Mouse (Mus musculus) stomach, embryonic 16.5 days (tissue): ENCODE measurements around the gene 1600002K03Rik. TPM values are rescaled to one million over a fixed set of nuclear protein-coding genes. Genes with fewer than 3 reads are reported as not detected.

Experiments used
- ATAC-seq: fragments of 200-750 bp; cut with Nextera tagmentation; 2 replicates; pipeline ENCODE4 v1.8.0; 2017; ENCODE audit warnings: moderate number of reproducible peaks, moderate TSS enrichment; ENCODE audit not compliant: insufficient read depth, low FRiP score
- H3K27ac ChIP-seq: fragments of 300-500 bp; sonication (generic); 2 replicates; pipeline ENCODE4 v1.5.1; 2014; ENCODE audit warnings: low read length
- H3K27me3 ChIP-seq: fragments of 300-500 bp; sonication (generic); 2 replicates; pipeline ENCODE4 v1.6.1; 2014; ENCODE audit warnings: low read length, control low read depth, mixed read lengths; ENCODE audit not compliant: control insufficient read depth, insufficient read depth
- H3K36me3 ChIP-seq: fragments of 300-500 bp; sonication (generic); 2 replicates; pipeline ENCODE4 v1.6.1; 2014; ENCODE audit warnings: low read length; ENCODE audit not compliant: control insufficient read depth, insufficient read depth
- H3K4me1 ChIP-seq: fragments of 300-500 bp; sonication (generic); 2 replicates; pipeline ENCODE4 v1.6.1; 2014; ENCODE audit warnings: low read length, control low read depth, mixed read lengths; ENCODE audit not compliant: control insufficient read depth, insufficient read depth
- H3K4me2 ChIP-seq: fragments of 300-500 bp; sonication (generic); 2 replicates; pipeline ENCODE4 v1.6.1; 2014; ENCODE audit warnings: low read depth, low read length, mixed read lengths
- H3K4me3 ChIP-seq: fragments of 300-500 bp; sonication (generic); replicated peaks from 2 replicates; pipeline ENCODE4 v1.5.1; 2014; ENCODE audit warnings: mild to moderate bottlenecking, low read length
- H3K9ac ChIP-seq: fragments of 300-500 bp; sonication (generic); 2 replicates; pipeline ENCODE4 v1.6.1; 2014; ENCODE audit warnings: low read length
- H3K9me3 ChIP-seq: fragments of 300-500 bp; sonication (generic); replicated peaks from 2 replicates; pipeline ENCODE4 v1.6.1; 2016; ENCODE audit warnings: low read length, control low read depth; ENCODE audit not compliant: control insufficient read depth
- WGBS: fragments of 180-500 bp; shearing (Covaris S2); extraction: QIAGEN DNeasy Blood & Tissue Kit; methylation state at CpG from one replicate; pipeline ENCODE4 v1.1.7; 2014; 5-methylcytosine and 5-hydroxymethylcytosine counted together
- polyA plus RNA-seq: library from polyadenylated mRNA; unstranded; fragments of >200 nt; fragmentation: Nextera tagmentation; extraction: Ambion mirVana; gene quantifications from 2 replicates; pipeline ENCODE4 v1.2.1, GENCODE M21; 2015

1600002K03Rik gene
- polyA plus RNA-seq, 1 experiment from 2014 or later, result 16.6 TPM

GRCm38 (mm10) chr10:80139975-80140665 is 32.6 kb upstream of the 1600002K03Rik start:
- Histone ChIP-seq H3K4me1 (peaks cover 43% of the 10 kb centered on the region), H3K36me3 (peaks cover 8% of the 10 kb centered on the region; the same call in 1 of the 2 replicates), H3K27ac (no peak overlapping the region), H3K9me3 (no peaks in the 10 kb centered on the region), H3K9ac (no peak overlapping the region), H3K4me2 (no peak overlapping the region), H3K27me3 (peaks cover 3% of the 10 kb centered on the region; the same call in 1 of the 2 replicates), H3K4me3 (no peak overlapping the region)
- WGBS, result 72% methylated on average over 11 of the region's 11 CpGs
- no peak for ATAC-seq

GRCm38 (mm10) chr10:80140666-80141035 is 32.1 kb upstream of the 1600002K03Rik start, which contains the start of gene Cbarp:
Cbarp (minus strand) TSS chr10:80140835.
- H3K4me3 ChIP-seq, result peak within 1 kb of the TSS; percentile 85
- peaks cover 49% of the 10 kb centered on the region for H3K4me1 ChIP-seq
- H3K9ac ChIP-seq, result peak within 1 kb of the TSS; percentile 71
- WGBS, result 70% methylated on average over 10 of the region's 10 CpGs
- peak within 1 kb of the TSS; percentile 94 for H3K27ac ChIP-seq
- H3K9me3 ChIP-seq, result no peaks in the 10 kb centered on the region
- ATAC-seq, result no peak
- H3K4me2 ChIP-seq, result peak within 1 kb of the TSS; percentile 98
- peaks cover 11% of the 10 kb centered on the region; the same call in 1 of the 2 replicates for H3K36me3 ChIP-seq
- H3K27me3 ChIP-seq, result peaks cover 3% of the 10 kb centered on the region; the same call in 1 of the 2 replicates

- Histone ChIP-seq H3K4me2 (peak overlapping the region; percentile 98), H3K27me3 (peaks cover 3% of the 10 kb centered on the region; the same call in 1 of the 2 replicates), H3K36me3 (peaks cover 13% of the 10 kb centered on the region; the same call in 1 of the 2 replicates), H3K9me3 (no peaks in the 10 kb centered on the region), H3K4me3 (peak overlapping the region; percentile 85), H3K9ac (peak overlapping the region; percentile 71), H3K4me1 (peaks cover 55% of the 10 kb centered on the region), H3K27ac (peak overlapping the region; percentile 94)
- ATAC-seq, result peak; percentile 75
- 0% methylated on average over 29 of the region's 29 CpGs for WGBS
These were observed 31.5 kb upstream of the 1600002K03Rik start for GRCm38 (mm10) chr10:80141243-80141642.

- WGBS, result under 1% methylated on average over 43 of the region's 43 CpGs
- ATAC-seq, result peak; percentile 88
- peaks cover 13% of the 10 kb centered on the region; the same call in 1 of the 2 replicates for H3K36me3 ChIP-seq
These were observed 30.8 kb upstream of the 1600002K03Rik start for GRCm38 (mm10) chr10:80141786-80142529.

GRCm38 (mm10) chr10:80142530-80142925 is 30.2 kb upstream of the 1600002K03Rik start:
- Histone ChIP-seq H3K4me3 (peak overlapping the region; percentile 85), H3K4me2 (peak overlapping the region; percentile 98), H3K4me1 (peaks cover 58% of the 10 kb centered on the region), H3K36me3 (peaks cover 13% of the 10 kb centered on the region; the same call in 1 of the 2 replicates), H3K27ac (peak overlapping the region; percentile 94), H3K27me3 (no peaks in the 10 kb centered on the region; the same call in 1 of the 2 replicates), H3K9ac (peak overlapping the region; percentile 97), H3K9me3 (no peaks in the 10 kb centered on the region)
- under 1% methylated on average over 15 of the region's 15 CpGs for WGBS
- no peak for ATAC-seq

More at GRCm38 (mm10) chr10:80141786-80142529, 30.8 kb upstream of the 1600002K03Rik start:
- Histone ChIP-seq H3K27ac (peak overlapping the region; percentile 94), H3K9me3 (no peaks in the 10 kb centered on the region), H3K4me2 (peak overlapping the region; percentile 98), H3K4me3 (peak overlapping the region; percentile 85), H3K4me1 (peaks cover 59% of the 10 kb centered on the region), H3K27me3 (peaks cover under 1% of the 10 kb centered on the region; the same call in 1 of the 2 replicates), H3K9ac (peak overlapping the region; percentile 97)

GRCm38 (mm10) chr10:80143664-80144063 is 29.1 kb upstream of the 1600002K03Rik start:
- Histone ChIP-seq H3K9me3 (no peaks in the 10 kb centered on the region), H3K27ac (no peak overlapping the region), H3K36me3 (peaks cover 13% of the 10 kb centered on the region; the same call in 1 of the 2 replicates), H3K27me3 (no peaks in the 10 kb centered on the region), H3K4me3 (no peak overlapping the region), H3K4me1 (peaks cover 51% of the 10 kb centered on the region), H3K9ac (no peak overlapping the region), H3K4me2 (no peak overlapping the region)
- 90% methylated on average over 7 of the region's 7 CpGs for WGBS
- no peak for ATAC-seq

GRCm38 (mm10) chr10:80144159-80144558 is 28.6 kb upstream of the 1600002K03Rik start:
- H3K9me3 ChIP-seq, result no peaks in the 10 kb centered on the region
- no peak overlapping the region for H3K27ac ChIP-seq
- H3K4me2 ChIP-seq, result no peak overlapping the region
- H3K36me3 ChIP-seq, result peaks cover 13% of the 10 kb centered on the region; the same call in 1 of the 2 replicates
- H3K4me3 ChIP-seq, result no peak overlapping the region
- H3K9ac ChIP-seq, result no peak overlapping the region
- WGBS, result 90% methylated on average over 12 of the region's 12 CpGs
- ATAC-seq, result no peak
- H3K27me3 ChIP-seq, result no peaks in the 10 kb centered on the region
- H3K4me1 ChIP-seq, result peaks cover 51% of the 10 kb centered on the region

- WGBS, result 71% methylated on average over 20 of the region's 20 CpGs
- Histone ChIP-seq H3K4me1 (peaks cover 48% of the 10 kb centered on the region), H3K4me2 (0 out of 2 replicates have a peak overlapping the region, but pooled peaks have one; percentile 27), H3K27ac (peak overlapping the region; percentile 99), H3K36me3 (peaks cover 13% of the 10 kb centered on the region; the same call in 1 of the 2 replicates), H3K27me3 (no peaks in the 10 kb centered on the region), H3K9me3 (no peaks in the 10 kb centered on the region), H3K9ac (peak overlapping the region; percentile 93; the same call in 1 of the 2 replicates), H3K4me3 (no peak overlapping the region)
- ATAC-seq, result no peak
These were observed 27.6 kb upstream of the 1600002K03Rik start for GRCm38 (mm10) chr10:80144864-80145838.
